Mouse (Mus musculus) spleen, adult 2 months (tissue): Measurements from ENCODE around the gene Klhl29.

Source experiments
- CTCF ChIP-seq: fragments of 200-500 bp; IDR thresholded peaks from 2 replicates; pipeline ENCODE4 v1.5.1; 2011; ENCODE audit warnings: mild to moderate bottlenecking, inconsistent platforms; ENCODE audit not compliant: insufficient read depth, insufficient read length, insufficient replicate concordance; ENCODE audit errors: extremely low read depth
- POLR2A ChIP-seq: fragments of 200-500 bp; IDR thresholded peaks from 2 replicates; pipeline ENCODE4 v1.6.1; 2011; ENCODE audit warnings: low read depth, low read length, inconsistent platforms

GRCm38 (mm10) chr12:5166141-5166540 is 209.3 kb downstream of the Klhl29 start:
- no peak for TF ChIP-seq CTCF
- no peak for TF ChIP-seq POLR2A
